16 mouse cellular contexts compared by ENCODE assay signal in genomic region chr16:11457609-11458350, GRCm38 (mm10).
DNase-seq lines count a peak whose midpoint lies in the region; ATAC-seq and TF ChIP-seq lines count a peak whose summit lies in the region.
"Had no signal": no experiment of that assay in that cellular context is flagged by ENCODE, and none has a peak within 500 bp of the region (broad histone marks: within the 10 kb centered on the region; RNA-seq: fewer than 3 reads in every experiment).

No protein-coding gene starts in this region.

- no peaks in the 10 kb centered on the region for H3K27me3 ChIP-seq in hindbrain, embryonic 12.5 days
- H3K27me3 ChIP-seq in hindbrain, embryonic 14.5 days (ENCODE audit: control insufficient read depth, insufficient read depth, low read length) = no peaks in the 10 kb centered on the region
- H3K27me3 ChIP-seq in midbrain, embryonic 12.5 days = no peaks in the 10 kb centered on the region
- H3K27me3 ChIP-seq in midbrain, postnatal 0 days (ENCODE audit: insufficient read depth, low read length) = no peaks in the 10 kb centered on the region
- H3K27me3 ChIP-seq in embryonic facial prominence, embryonic 12.5 days = no peaks in the 10 kb centered on the region
- no peaks in the 10 kb centered on the region for H3K27me3 ChIP-seq in limb, embryonic 14.5 days (ENCODE audit: control insufficient read depth, insufficient read depth, low read length)
- H3K27me3 ChIP-seq: embryonic facial prominence, embryonic 13.5 days; heart, embryonic 12.5 days; liver, embryonic 12.5 days; lung, embryonic 15.5 days had no signal

- H3K9ac ChIP-seq in hindbrain, embryonic 12.5 days = no peak overlapping the region
- no peak overlapping the region for H3K9ac ChIP-seq in hindbrain, embryonic 14.5 days
- no peak overlapping the region for H3K9ac ChIP-seq in midbrain, embryonic 12.5 days (replicated peaks)
- no peak overlapping the region for H3K9ac ChIP-seq in midbrain, postnatal 0 days (replicated peaks; ENCODE audit: low read length, poor library complexity, severe bottlenecking)
- H3K9ac ChIP-seq in embryonic facial prominence, embryonic 12.5 days = no peak overlapping the region
- no peak overlapping the region for H3K9ac ChIP-seq in limb, embryonic 14.5 days (ENCODE audit: low read depth, low read length, severe bottlenecking)
- H3K9ac ChIP-seq: embryonic facial prominence, embryonic 13.5 days; heart, embryonic 12.5 days; liver, embryonic 12.5 days; lung, embryonic 15.5 days had no signal

- no peak overlapping the region for H3K4me2 ChIP-seq in hindbrain, embryonic 12.5 days (replicated peaks)
- no peak overlapping the region for H3K4me2 ChIP-seq in hindbrain, embryonic 14.5 days (replicated peaks)
- no peak overlapping the region for H3K4me2 ChIP-seq in midbrain, embryonic 12.5 days (replicated peaks)
- H3K4me2 ChIP-seq in midbrain, postnatal 0 days (ENCODE audit: low read depth, low read length, poor library complexity, severe bottlenecking) = no peak overlapping the region
- H3K4me2 ChIP-seq in embryonic facial prominence, embryonic 12.5 days (replicated peaks) = no peak overlapping the region
- H3K4me2 ChIP-seq in limb, embryonic 14.5 days (replicated peaks; ENCODE audit: low read depth, low read length, severe bottlenecking) = no peak overlapping the region
- H3K4me2 ChIP-seq: embryonic facial prominence, embryonic 13.5 days; heart, embryonic 12.5 days; liver, embryonic 12.5 days; lung, embryonic 15.5 days had no signal

- no peak for TF ChIP-seq CTCF in midbrain, postnatal 0 days (IDR thresholded peaks at IDR 0.05)

- H3K9me3 ChIP-seq in hindbrain, embryonic 12.5 days (replicated peaks) = peaks cover 5% of the 10 kb centered on the region; the same call in 1 of the 2 replicates
- no peaks in the 10 kb centered on the region for H3K9me3 ChIP-seq in hindbrain, embryonic 14.5 days (ENCODE audit: control insufficient read depth, low read length)
- no peaks in the 10 kb centered on the region for H3K9me3 ChIP-seq in midbrain, embryonic 12.5 days
- no peaks in the 10 kb centered on the region for H3K9me3 ChIP-seq in midbrain, postnatal 0 days (ENCODE audit: low read length)
- H3K9me3 ChIP-seq in embryonic facial prominence, embryonic 12.5 days = 0 out of 2 replicates have a peak, but pooled peaks cover 3% of the 10 kb centered on the region
- no peaks in the 10 kb centered on the region for H3K9me3 ChIP-seq in limb, embryonic 14.5 days (ENCODE audit: control insufficient read depth, low read length)
- H3K9me3 ChIP-seq: embryonic facial prominence, embryonic 13.5 days; liver, embryonic 12.5 days; lung, embryonic 15.5 days had no signal

- peaks cover 20% of the 10 kb centered on the region for H3K36me3 ChIP-seq in hindbrain, embryonic 12.5 days
- peaks cover 20% of the 10 kb centered on the region for H3K36me3 ChIP-seq in hindbrain, embryonic 14.5 days (replicated peaks; ENCODE audit: control insufficient read depth, insufficient read depth)
- peaks cover 17% of the 10 kb centered on the region; the same call in 1 of the 2 replicates for H3K36me3 ChIP-seq in midbrain, embryonic 12.5 days
- H3K36me3 ChIP-seq in midbrain, postnatal 0 days (ENCODE audit: insufficient read depth, low read length) = 0 out of 2 replicates have a peak, but pooled peaks cover 9% of the 10 kb centered on the region
- peaks cover 18% of the 10 kb centered on the region for H3K36me3 ChIP-seq in embryonic facial prominence, embryonic 12.5 days
- H3K36me3 ChIP-seq in limb, embryonic 14.5 days (ENCODE audit: control insufficient read depth, insufficient read depth, low read length) = peaks cover 16% of the 10 kb centered on the region

- no peak for TF ChIP-seq POLR2A in limb, embryonic 14.5 days (IDR thresholded peaks at IDR 0.05; ENCODE audit: borderline replicate concordance, extremely low read depth, insufficient read depth, insufficient read length)

- ATAC-seq in hindbrain, embryonic 12.5 days (ENCODE audit: low FRiP score) = 0 out of 2 replicates have a peak, but pooled peaks have one; percentile 32
- no peak for ATAC-seq in hindbrain, embryonic 14.5 days (ENCODE audit: low FRiP score)
- ATAC-seq in midbrain, embryonic 12.5 days (ENCODE audit: low FRiP score, low read depth) = peak; percentile 41; the same call in 1 of the 2 replicates
- ATAC-seq in midbrain, postnatal 0 days (ENCODE audit: low FRiP score) = no peak
- no peak for ATAC-seq in embryonic facial prominence, embryonic 12.5 days (ENCODE audit: insufficient number of reproducible peaks, insufficient read depth, low FRiP score, low TSS enrichment)
- 0 out of 2 replicates have a peak, but pooled peaks have one; percentile 45 for ATAC-seq in limb, embryonic 14.5 days (ENCODE audit: low FRiP score, low read depth)
- no peak for ATAC-seq in megakaryocyte, adult 5-6 weeks (ENCODE audit: poor library complexity, severe bottlenecking)
- ATAC-seq: liver, embryonic 12.5 days had no signal

- 51% methylated on average over 2 of the region's 2 CpGs for WGBS in hindbrain, embryonic 12.5 days
- 27% methylated on average over 2 of the region's 2 CpGs for WGBS in hindbrain, embryonic 14.5 days
- 55% methylated on average over 2 of the region's 2 CpGs for WGBS in midbrain, embryonic 12.5 days
- 41% methylated on average over 2 of the region's 2 CpGs for WGBS in midbrain, postnatal 0 days
- WGBS in embryonic facial prominence, embryonic 12.5 days = 20% methylated on average over 2 of the region's 2 CpGs
- 8% methylated on average over 2 of the region's 2 CpGs for WGBS in limb, embryonic 14.5 days

- DNase-seq in hindbrain, embryonic 14.5 days (ENCODE audit: low spot score) = no peak
- DNase-seq in midbrain, postnatal 0 days (ENCODE audit: low spot score) = no peak
- DNase-seq in limb, embryonic 14.5 days (ENCODE audit: low spot score) = peak; percentile 25
- no peak for DNase-seq in right cerebral cortex, adult 2 months (ENCODE audit: low spot score in 2 of 2)
- DNase-seq: cerebellum, adult 8-10 months; gastrocnemius, postnatal 36 days; heart, postnatal 36 days had no signal

- H3K27ac ChIP-seq in hindbrain, embryonic 12.5 days = no peak overlapping the region
- H3K27ac ChIP-seq in hindbrain, embryonic 14.5 days = no peak overlapping the region
- H3K27ac ChIP-seq in midbrain, embryonic 12.5 days (replicated peaks) = no peak overlapping the region
- no peak overlapping the region for H3K27ac ChIP-seq in midbrain, postnatal 0 days (ENCODE audit: low read depth, low read length)
- 0 out of 2 replicates have a peak overlapping the region, but pooled peaks have one; percentile 46 for H3K27ac ChIP-seq in embryonic facial prominence, embryonic 12.5 days
- 0 out of 2 replicates have a peak overlapping the region, but pooled peaks have one; percentile 39 for H3K27ac ChIP-seq in limb, embryonic 14.5 days (replicated peaks; ENCODE audit: low read depth, low read length)
- H3K27ac ChIP-seq: embryonic facial prominence, embryonic 13.5 days; left cerebral cortex, adult 2 months; lung, embryonic 15.5 days had no signal

- H3K4me3 ChIP-seq in hindbrain, embryonic 12.5 days = no peak overlapping the region
- H3K4me3 ChIP-seq in hindbrain, embryonic 14.5 days (replicated peaks; ENCODE audit: low read length) = no peak overlapping the region
- no peak overlapping the region for H3K4me3 ChIP-seq in midbrain, embryonic 12.5 days
- no peak overlapping the region for H3K4me3 ChIP-seq in midbrain, postnatal 0 days (ENCODE audit: low read depth, low read length)
- no peak overlapping the region for H3K4me3 ChIP-seq in embryonic facial prominence, embryonic 12.5 days
- no peak overlapping the region for H3K4me3 ChIP-seq in limb, embryonic 14.5 days (replicated peaks; ENCODE audit: low read length)
- H3K4me3 ChIP-seq: embryonic facial prominence, embryonic 13.5 days; heart, embryonic 12.5 days; left cerebral cortex, adult 2 months; liver, embryonic 12.5 days; lung, embryonic 15.5 days had no signal

- peaks cover 9% of the 10 kb centered on the region; the same call in 1 of the 2 replicates for H3K4me1 ChIP-seq in hindbrain, embryonic 12.5 days
- no peaks in the 10 kb centered on the region for H3K4me1 ChIP-seq in hindbrain, embryonic 14.5 days (replicated peaks; ENCODE audit: control insufficient read depth, insufficient read depth, low read length)
- no peaks in the 10 kb centered on the region for H3K4me1 ChIP-seq in midbrain, embryonic 12.5 days
- no peaks in the 10 kb centered on the region for H3K4me1 ChIP-seq in midbrain, postnatal 0 days (ENCODE audit: insufficient read depth, low read length)
- H3K4me1 ChIP-seq in embryonic facial prominence, embryonic 12.5 days = peaks cover 5% of the 10 kb centered on the region; the same call in 1 of the 2 replicates
- H3K4me1 ChIP-seq in limb, embryonic 14.5 days (ENCODE audit: control insufficient read depth, insufficient read depth, low read length) = peaks cover 36% of the 10 kb centered on the region

Comparison
In these comparisons a context has a peak if more than half of its experiments do, and no peak if none do; other contexts are left out.
1. ATAC-seq: peak in hindbrain, embryonic 12.5 days (single experiment), midbrain, embryonic 12.5 days (single experiment) and limb, embryonic 14.5 days (single experiment); none in hindbrain, embryonic 14.5 days (single experiment), midbrain, postnatal 0 days (single experiment), embryonic facial prominence, embryonic 12.5 days (single experiment) and megakaryocyte, adult 5-6 weeks (single experiment).
2. H3K27ac ChIP-seq: peak in embryonic facial prominence, embryonic 12.5 days (single experiment) and limb, embryonic 14.5 days (single experiment); none in hindbrain, embryonic 12.5 days (single experiment), hindbrain, embryonic 14.5 days (single experiment), midbrain, embryonic 12.5 days (single experiment) and midbrain, postnatal 0 days (single experiment).